Mouse (Mus musculus): ENCODE data around the gene Irgc1.

The Irgc1 gene

GRCm38 (mm10) chr7:24400489-24400888, 51.6 kb downstream of the Irgc1 start:
- 86% methylated on average over 4 of the region's 4 CpGs for WGBS

- WGBS, result 4% methylated on average over 3 of the region's 3 CpGs
Measured at GRCm38 (mm10) chr7:24400082-24400452, 52.0 kb downstream of the Irgc1 start.

- 3% methylated on average over 66 of the region's 66 CpGs for WGBS
Measured at GRCm38 (mm10) chr7:24399256-24400081, 52.6 kb downstream of the Irgc1 start, which contains the start of gene Smg9. Smg9 (plus strand) TSS chr7:24399619.

GRCm38 (mm10) chr7:24398364-24398913, 53.7 kb downstream of the Irgc1 start:
- WGBS, result 91% methylated on average over 8 of the region's 8 CpGs

- WGBS, result 80% methylated on average over 11 of the region's 11 CpGs
Measured at GRCm38 (mm10) chr7:24396832-24397231, 55.3 kb downstream of the Irgc1 start.

GRCm38 (mm10) chr7:24394475-24395161, 57.5 kb downstream of the Irgc1 start:
- WGBS, result 82% methylated on average over 15 of the region's 15 CpGs

- 95% methylated on average over 3 of the region's 3 CpGs for WGBS
Measured at GRCm38 (mm10) chr7:24394054-24394453, 58.0 kb downstream of the Irgc1 start.

- 76% methylated on average over 2 of the region's 2 CpGs for WGBS
Measured at GRCm38 (mm10) chr7:24391687-24392086, 60.4 kb downstream of the Irgc1 start.

GRCm38 (mm10) chr7:24391077-24391476, 61.0 kb downstream of the Irgc1 start:
- 38% methylated on average over 5 of the region's 5 CpGs for WGBS

- WGBS, result 72% methylated on average over 7 of the region's 7 CpGs
Measured at GRCm38 (mm10) chr7:24390512-24390911, 61.6 kb downstream of the Irgc1 start.

- WGBS, result 60% methylated on average over 13 of the region's 13 CpGs
Measured at GRCm38 (mm10) chr7:24389516-24390187, 62.4 kb downstream of the Irgc1 start.

- 74% methylated on average over 10 of the region's 10 CpGs for WGBS
Measured at GRCm38 (mm10) chr7:24387059-24387556, 65.0 kb downstream of the Irgc1 start.

- WGBS, result 6% methylated on average over 11 of the region's 11 CpGs
Measured at GRCm38 (mm10) chr7:24384827-24385226, 67.3 kb downstream of the Irgc1 start.

- 71% methylated on average over 6 of the region's 6 CpGs for WGBS
Measured at GRCm38 (mm10) chr7:24384070-24384469, 68.0 kb downstream of the Irgc1 start.

GRCm38 (mm10) chr7:24382730-24383372, 69.2 kb downstream of the Irgc1 start:
- WGBS, result 83% methylated on average over 16 of the region's 16 CpGs

All from cerebral cortex, adult 2 months (tissue).